Mouse (Mus musculus) heart, embryonic 12.5 days (tissue): ENCODE results near the gene Palmd. TPM values are rescaled to one million over a fixed set of nuclear protein-coding genes. Genes with fewer than 3 reads are reported as not detected.
A peak's percentile ranks its signal among the peaks of the same experiment; 100 is the strongest.

Experiments
- ATAC-seq: fragments of 200-750 bp; cut with Nextera tagmentation; 2 replicates; pipeline ENCODE4 v1.8.0; 2017; ENCODE audit warnings: moderate TSS enrichment, moderate library complexity; ENCODE audit not compliant: insufficient number of reproducible peaks, low FRiP score
- H3K27ac ChIP-seq: fragments of 300-500 bp; sonication (generic); 2 replicates; pipeline ENCODE4 v1.5.1; 2016; ENCODE audit warnings: mild to moderate bottlenecking, moderate library complexity; ENCODE audit not compliant: poor library complexity, severe bottlenecking
- H3K27me3 ChIP-seq: fragments of 300-500 bp; sonication (generic); replicated peaks from 2 replicates; pipeline ENCODE4 v1.6.1; 2016; ENCODE audit warnings: mild to moderate bottlenecking, moderate library complexity
- H3K36me3 ChIP-seq: fragments of 300-500 bp; sonication (generic); 2 replicates; pipeline ENCODE4 v1.6.1; 2016; ENCODE audit warnings: mild to moderate bottlenecking, moderate library complexity
- H3K4me1 ChIP-seq: fragments of 300-500 bp; sonication (generic); replicated peaks from 2 replicates; pipeline ENCODE4 v1.6.1; 2016; ENCODE audit warnings: mild to moderate bottlenecking
- H3K4me2 ChIP-seq: fragments of 300-500 bp; sonication (generic); 2 replicates; pipeline ENCODE4 v1.6.1; 2016; ENCODE audit warnings: mild to moderate bottlenecking, moderate library complexity
- H3K4me3 ChIP-seq: fragments of 300-500 bp; sonication (generic); 2 replicates; pipeline ENCODE4 v1.5.1; 2016; ENCODE audit warnings: mild to moderate bottlenecking
- H3K9ac ChIP-seq: fragments of 300-500 bp; sonication (generic); 2 replicates; pipeline ENCODE4 v1.6.1; 2016; ENCODE audit warnings: mild to moderate bottlenecking, moderate library complexity
- H3K9me3 ChIP-seq: fragments of 300-500 bp; sonication (generic); replicated peaks from 2 replicates; pipeline ENCODE4 v1.6.1; 2016; ENCODE audit warnings: mild to moderate bottlenecking, moderate library complexity
- WGBS: fragments of 180-500 bp; shearing (Covaris S2); methylation state at CpG from one replicate; pipeline ENCODE4 v1.1.7; 2016; 5-methylcytosine and 5-hydroxymethylcytosine counted together
- polyA plus RNA-seq: library from polyadenylated mRNA; unstranded; fragments of >200 nt; fragmentation: Nextera tagmentation; extraction: Ambion mirVana; gene quantifications from 2 replicates; pipeline ENCODE4 v1.2.1, GENCODE M21; 2016

Palmd gene
- polyA plus RNA-seq, 1 experiment from 2014 or later, result 13.9 TPM

DNA sequence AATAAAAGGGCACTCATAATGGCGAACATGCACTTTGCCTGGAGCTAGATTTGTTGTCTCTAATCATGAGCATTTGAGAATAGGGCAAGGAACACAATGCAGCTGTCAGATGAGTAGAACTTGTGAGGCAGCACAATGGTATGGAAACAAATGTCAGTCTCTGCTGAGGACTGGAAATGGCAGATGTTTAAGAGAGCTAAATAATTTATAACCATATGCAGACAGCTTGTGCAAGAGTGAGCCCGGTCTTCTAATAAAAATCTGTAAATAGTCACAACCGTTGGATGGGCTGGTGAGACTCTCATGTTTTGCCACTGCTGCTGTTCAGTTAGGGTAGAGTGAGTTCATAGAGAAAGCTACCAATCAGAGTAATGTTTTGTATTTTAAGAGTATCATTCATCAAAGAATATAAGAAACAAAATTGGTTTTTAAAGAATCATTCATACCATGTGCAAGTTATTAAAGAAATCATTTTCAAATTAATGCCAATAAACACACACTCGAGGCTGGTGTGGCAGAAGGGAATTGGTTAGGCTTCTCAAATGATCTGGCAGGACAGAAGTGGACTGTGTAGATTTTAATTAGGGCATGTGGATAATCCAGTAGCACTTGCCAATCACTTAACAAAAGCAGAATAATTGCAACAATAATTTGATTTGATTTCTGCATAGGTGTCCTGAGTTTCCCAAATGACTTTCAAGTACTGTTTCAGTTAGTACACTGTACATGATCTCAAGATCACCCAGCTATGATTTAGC, 31.7 kb downstream of the Palmd start:
- no peak overlapping the region for H3K4me3 ChIP-seq
- H3K9ac ChIP-seq, result no peak overlapping the region
- H3K4me2 ChIP-seq, result no peak overlapping the region
- ATAC-seq, result no peak
- H3K4me1 ChIP-seq, result peaks cover 8% of the 10 kb centered on the region; the same call in 1 of the 2 replicates
- WGBS, result 76% methylated on average over 4 of the region's 4 CpGs
- H3K27me3 ChIP-seq, result no peaks in the 10 kb centered on the region
- no peak overlapping the region for H3K27ac ChIP-seq
- H3K36me3 ChIP-seq, result peaks cover 8% of the 10 kb centered on the region; the same call in 1 of the 2 replicates
- H3K9me3 ChIP-seq, result no peaks in the 10 kb centered on the region; the same call in 1 of the 2 replicates

- H3K36me3 ChIP-seq, result peaks cover under 1% of the 10 kb centered on the region; the same call in 1 of the 2 replicates
- H3K4me1 ChIP-seq, result 0 out of 2 replicates have a peak, but pooled peaks cover 4% of the 10 kb centered on the region
- 71% methylated on average over 1 of the region's 1 CpGs for WGBS
- H3K9me3 ChIP-seq, result no peaks in the 10 kb centered on the region
- no peaks in the 10 kb centered on the region for H3K27me3 ChIP-seq
- H3K27ac ChIP-seq, result no peak overlapping the region
- no peak overlapping the region for H3K4me2 ChIP-seq
- H3K9ac ChIP-seq, result no peak overlapping the region
- H3K4me3 ChIP-seq, result no peak overlapping the region
- no peak for ATAC-seq
Observed at GRCm38 (mm10) chr3:116933158-116933557, 35.6 kb downstream of the Palmd start.

DNA sequence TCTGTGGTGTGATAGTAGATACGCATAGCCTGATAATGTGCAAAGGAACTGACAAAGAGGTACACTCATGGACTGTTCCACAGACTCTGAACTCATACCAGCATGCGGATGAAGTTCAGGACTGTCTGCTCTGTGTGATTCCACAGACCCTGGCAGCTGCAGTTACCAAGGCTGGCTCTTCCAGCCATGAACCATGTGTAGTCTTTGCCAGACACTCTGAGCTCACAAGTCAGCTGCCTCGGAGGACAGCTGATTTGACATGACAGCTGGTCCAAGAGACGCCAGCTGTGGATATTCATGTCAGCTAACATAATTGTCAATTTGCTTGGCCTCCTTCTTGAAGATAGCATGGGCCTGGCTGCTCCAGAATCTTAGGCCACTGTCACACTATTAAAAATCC, 39.8 kb downstream of the Palmd start:
- WGBS, result 72% methylated on average over 4 of the region's 4 CpGs
- Histone ChIP-seq H3K9ac (no peak overlapping the region), H3K4me3 (no peak overlapping the region), H3K27me3 (no peaks in the 10 kb centered on the region), H3K36me3 (no peaks in the 10 kb centered on the region; the same call in 1 of the 2 replicates), H3K27ac (no peak overlapping the region), H3K9me3 (no peaks in the 10 kb centered on the region), H3K4me2 (no peak overlapping the region), H3K4me1 (0 out of 2 replicates have a peak, but pooled peaks cover 4% of the 10 kb centered on the region)
- no peak for ATAC-seq

DNA sequence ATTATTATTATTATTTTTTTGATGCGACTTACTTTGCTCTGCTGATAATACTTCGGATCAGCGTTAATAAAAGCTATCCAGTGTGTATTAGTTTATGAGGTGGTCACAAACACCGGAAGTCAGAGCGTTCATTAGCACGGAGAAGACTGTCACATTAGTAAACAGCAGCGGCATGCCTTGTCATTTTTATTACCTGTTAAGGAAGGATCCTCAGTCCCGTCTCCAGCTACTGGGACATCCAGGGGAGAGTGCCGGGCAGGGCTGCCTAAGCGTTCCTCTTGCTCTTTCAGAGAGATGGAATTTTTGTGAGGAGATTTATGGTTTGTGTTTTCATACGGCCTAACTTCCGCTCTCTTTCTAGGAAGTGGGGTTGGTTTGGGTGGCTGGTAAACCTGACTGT, 45.7 kb downstream of the Palmd start:
- Histone ChIP-seq H3K4me2 (no peak overlapping the region), H3K27ac (no peak overlapping the region), H3K27me3 (no peaks in the 10 kb centered on the region), H3K4me3 (no peak overlapping the region), H3K36me3 (peaks cover 9% of the 10 kb centered on the region), H3K9ac (no peak overlapping the region), H3K4me1 (no peaks in the 10 kb centered on the region), H3K9me3 (no peaks in the 10 kb centered on the region)
- WGBS, result 89% methylated on average over 12 of the region's 12 CpGs
- ATAC-seq, result no peak

DNA sequence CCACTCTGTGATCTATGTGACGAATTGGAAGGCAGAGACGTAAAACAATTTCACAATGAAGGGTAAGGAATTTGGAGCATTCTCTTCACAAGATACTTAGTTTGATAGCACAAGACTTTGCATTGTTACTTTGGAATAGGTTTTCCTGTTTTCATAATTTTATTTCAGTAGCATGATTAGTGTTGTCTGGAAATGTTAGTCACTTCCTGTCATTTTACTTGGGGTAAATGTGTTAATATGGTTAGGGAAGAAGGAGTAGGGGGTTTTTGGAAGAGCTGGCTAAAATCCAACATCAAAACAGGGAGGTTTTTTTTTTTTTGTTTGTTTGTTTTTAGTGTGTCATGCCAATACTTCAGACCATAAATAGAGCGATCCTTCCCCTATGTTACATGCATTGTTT, 47.3 kb downstream of the Palmd start:
- Histone ChIP-seq H3K9ac (no peak overlapping the region), H3K4me2 (no peak overlapping the region), H3K36me3 (peaks cover 9% of the 10 kb centered on the region), H3K4me1 (no peaks in the 10 kb centered on the region), H3K4me3 (no peak overlapping the region), H3K27me3 (no peaks in the 10 kb centered on the region), H3K9me3 (no peaks in the 10 kb centered on the region), H3K27ac (no peak overlapping the region)
- ATAC-seq, result no peak
- 73% methylated on average over 3 of the region's 3 CpGs for WGBS

GRCm38 (mm10) chr3:116917016-116917415, 51.8 kb downstream of the Palmd start:
- no peak overlapping the region for H3K27ac ChIP-seq
- WGBS, result 86% methylated on average over 4 of the region's 4 CpGs

DNA sequence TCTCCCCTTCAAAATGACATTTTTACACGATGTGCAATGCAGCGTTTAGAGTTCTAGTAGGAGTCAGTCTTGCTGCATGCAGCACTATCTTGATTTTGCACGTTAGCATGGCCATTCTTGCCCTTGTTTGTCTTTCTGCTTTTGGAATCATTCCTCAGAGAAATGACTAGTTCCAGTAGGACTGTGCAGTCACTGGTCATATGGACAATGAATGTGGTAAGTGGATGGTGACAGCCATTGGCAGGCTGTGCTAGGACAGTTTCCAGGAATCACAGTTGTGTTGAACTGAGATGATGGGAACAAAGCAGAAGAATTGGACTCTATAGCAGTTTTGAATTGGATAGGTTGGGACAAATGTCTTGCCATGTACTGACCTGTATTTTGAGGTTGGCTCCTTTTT, 53.9 kb downstream of the Palmd start:
- peaks cover 6% of the 10 kb centered on the region; the same call in 1 of the 2 replicates for H3K4me1 ChIP-seq
- no peak overlapping the region for H3K4me2 ChIP-seq
- ATAC-seq, result no peak
- no peak overlapping the region for H3K27ac ChIP-seq
- no peaks in the 10 kb centered on the region for H3K36me3 ChIP-seq
- no peaks in the 10 kb centered on the region for H3K9me3 ChIP-seq
- H3K27me3 ChIP-seq, result no peaks in the 10 kb centered on the region
- no peak overlapping the region for H3K4me3 ChIP-seq
- H3K9ac ChIP-seq, result no peak overlapping the region
- WGBS, result 40% methylated on average over 3 of the region's 3 CpGs

More at GRCm38 (mm10) chr3:116917016-116917415, 51.8 kb downstream of the Palmd start:
- H3K4me1 ChIP-seq, result peaks cover 6% of the 10 kb centered on the region; the same call in 1 of the 2 replicates
- H3K4me3 ChIP-seq, result no peak overlapping the region
- no peaks in the 10 kb centered on the region for H3K36me3 ChIP-seq
- H3K9ac ChIP-seq, result no peak overlapping the region
- no peaks in the 10 kb centered on the region for H3K27me3 ChIP-seq
- H3K4me2 ChIP-seq, result no peak overlapping the region
- no peaks in the 10 kb centered on the region for H3K9me3 ChIP-seq
- ATAC-seq, result no peak

DNA sequence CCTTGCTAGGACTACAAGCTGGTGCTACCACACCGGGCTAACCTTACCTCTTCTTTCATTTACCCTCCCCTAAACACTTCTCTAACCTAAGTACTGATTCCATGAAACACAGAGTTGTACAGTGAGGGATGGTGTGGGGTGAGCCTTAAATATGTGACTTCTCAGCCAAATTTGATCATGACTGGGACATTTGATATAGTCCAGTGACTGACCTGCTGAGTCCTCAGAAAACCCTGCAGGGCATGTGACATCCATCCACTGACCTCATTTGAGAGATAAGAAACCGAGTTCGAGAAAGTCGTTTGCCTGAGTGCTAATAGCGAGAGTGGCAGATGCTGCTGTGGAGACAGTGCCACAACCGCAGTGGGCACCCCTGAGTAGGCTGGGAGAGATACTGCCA, 54.4 kb downstream of the Palmd start:
- H3K27me3 ChIP-seq, result no peaks in the 10 kb centered on the region
- no peak overlapping the region for H3K4me3 ChIP-seq
- no peaks in the 10 kb centered on the region for H3K9me3 ChIP-seq
- no peak overlapping the region for H3K4me2 ChIP-seq
- H3K4me1 ChIP-seq, result peaks cover 6% of the 10 kb centered on the region; the same call in 1 of the 2 replicates
- no peaks in the 10 kb centered on the region for H3K36me3 ChIP-seq
- no peak overlapping the region for H3K9ac ChIP-seq
- no peak for ATAC-seq
- no peak overlapping the region for H3K27ac ChIP-seq
- 62% methylated on average over 6 of the region's 6 CpGs for WGBS

- H3K36me3 ChIP-seq, result peaks cover 14% of the 10 kb centered on the region
- no peaks in the 10 kb centered on the region for H3K27me3 ChIP-seq
- no peaks in the 10 kb centered on the region for H3K4me1 ChIP-seq
- WGBS, result 76% methylated on average over 9 of the region's 9 CpGs
- no peak overlapping the region for H3K9ac ChIP-seq
- H3K27ac ChIP-seq, result no peak overlapping the region
- no peaks in the 10 kb centered on the region for H3K9me3 ChIP-seq
- no peak overlapping the region for H3K4me3 ChIP-seq
- H3K4me2 ChIP-seq, result no peak overlapping the region
- ATAC-seq, result no peak
Observed at GRCm38 (mm10) chr3:116906596-116906995, 62.2 kb downstream of the Palmd start.

DNA sequence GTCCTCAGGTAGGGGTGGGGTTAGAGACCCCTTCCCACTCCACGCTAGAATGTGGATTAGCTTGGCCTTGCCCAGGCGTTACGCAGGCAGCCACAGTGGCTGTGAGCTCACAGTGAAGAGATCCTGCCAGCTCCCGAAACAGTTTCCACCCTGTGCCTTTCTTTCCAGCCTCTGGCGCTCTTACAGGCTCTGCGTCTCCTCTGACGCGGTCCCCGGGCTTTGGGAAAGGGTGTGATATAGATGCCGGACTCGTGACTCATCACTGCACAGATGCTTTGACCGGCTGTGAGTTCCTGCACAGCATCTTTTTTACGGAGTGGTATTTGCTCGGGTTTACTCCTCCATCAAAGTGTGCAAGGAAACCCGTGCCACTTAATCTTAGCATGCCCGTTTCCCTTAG, 62.9 kb downstream of the Palmd start:
- 0 out of 2 replicates have a peak, but pooled peaks have one; percentile 45 for ATAC-seq
- peaks cover 14% of the 10 kb centered on the region for H3K36me3 ChIP-seq
- H3K27me3 ChIP-seq, result no peaks in the 10 kb centered on the region
- H3K9me3 ChIP-seq, result no peaks in the 10 kb centered on the region
- no peak overlapping the region for H3K4me2 ChIP-seq
- no peaks in the 10 kb centered on the region for H3K4me1 ChIP-seq
- H3K4me3 ChIP-seq, result no peak overlapping the region
- no peak overlapping the region for H3K27ac ChIP-seq
- 77% methylated on average over 16 of the region's 16 CpGs for WGBS
- no peak overlapping the region for H3K9ac ChIP-seq

- 32% methylated on average over 6 of the region's 6 CpGs for WGBS
- Histone ChIP-seq H3K4me2 (no peak overlapping the region), H3K4me3 (no peak overlapping the region), H3K27me3 (no peaks in the 10 kb centered on the region), H3K4me1 (no peaks in the 10 kb centered on the region), H3K9ac (no peak overlapping the region), H3K27ac (no peak overlapping the region), H3K9me3 (no peaks in the 10 kb centered on the region), H3K36me3 (peaks cover 22% of the 10 kb centered on the region)
- no peak for ATAC-seq
Observed at GRCm38 (mm10) chr3:116904158-116904557, 64.6 kb downstream of the Palmd start.
